Mouse (Mus musculus): ENCODE measurements around the gene Rom1. TPM values are rescaled to one million over a fixed set of nuclear protein-coding genes. Genes with fewer than 3 reads are reported as not detected.

Rom1 gene
- polyA plus RNA-seq, 1 experiment from 2014 or later, result 5.7 TPM

DNA sequence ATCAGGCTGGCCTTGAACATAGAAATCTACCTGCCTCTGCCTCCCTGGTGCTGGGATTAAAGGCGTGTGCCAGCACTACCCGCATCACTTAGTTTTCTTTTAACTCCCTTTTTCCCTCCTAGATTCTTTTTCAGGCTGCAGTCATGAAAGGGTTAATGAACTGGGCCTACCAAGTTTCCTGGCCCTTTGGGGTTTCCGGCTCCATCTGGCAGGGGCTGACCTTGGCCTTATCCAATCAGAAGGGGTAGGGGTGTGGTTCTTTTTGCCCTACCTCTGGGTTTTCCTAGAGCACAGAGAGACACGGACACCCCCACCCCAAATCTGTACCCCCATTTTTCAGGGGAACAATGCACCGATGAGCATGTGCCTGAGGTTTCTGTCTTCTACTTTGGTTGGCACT lies 15.6 kb upstream of the Rom1 start:
- H3K4me1 ChIP-seq (ENCODE audit: insufficient read depth, low read depth, low read length), result peaks cover 18% of the 10 kb centered on the region; the same call in 1 of the 2 replicates
- H3K9ac ChIP-seq (replicated peaks; ENCODE audit: low read depth), result no peak overlapping the region; the same call in 1 of the 2 replicates
- TF ChIP-seq EP300 (IDR thresholded peaks at IDR 0.05) (no peak), CTCF (IDR thresholded peaks at IDR 0.05) (no peak)
- H3K9me3 ChIP-seq (ENCODE audit: low read length), result no peaks in the 10 kb centered on the region
- H3K36me3 ChIP-seq (ENCODE audit: insufficient read depth, low read length), result peaks cover 20% of the 10 kb centered on the region
- H3K27me3 ChIP-seq (replicated peaks; ENCODE audit: insufficient read depth, low read length), result no peaks in the 10 kb centered on the region
- WGBS, result 16% methylated on average over 5 of the region's 5 CpGs
- peak overlapping the region; percentile 64; the same call in 1 of the 2 replicates for H3K27ac ChIP-seq (ENCODE audit: low read length)
- peak; percentile 20; the same call in 1 of the 2 replicates for ATAC-seq
- peak overlapping the region; percentile 44 for H3K4me2 ChIP-seq (replicated peaks; ENCODE audit: low read depth, low read length)
- peak; percentile 92 for DNase-seq (ENCODE audit: low spot score)
- H3K4me3 ChIP-seq (ENCODE audit: low read depth, low read length), result 0 out of 2 replicates have a peak overlapping the region, but pooled peaks have one; percentile 8

DNA sequence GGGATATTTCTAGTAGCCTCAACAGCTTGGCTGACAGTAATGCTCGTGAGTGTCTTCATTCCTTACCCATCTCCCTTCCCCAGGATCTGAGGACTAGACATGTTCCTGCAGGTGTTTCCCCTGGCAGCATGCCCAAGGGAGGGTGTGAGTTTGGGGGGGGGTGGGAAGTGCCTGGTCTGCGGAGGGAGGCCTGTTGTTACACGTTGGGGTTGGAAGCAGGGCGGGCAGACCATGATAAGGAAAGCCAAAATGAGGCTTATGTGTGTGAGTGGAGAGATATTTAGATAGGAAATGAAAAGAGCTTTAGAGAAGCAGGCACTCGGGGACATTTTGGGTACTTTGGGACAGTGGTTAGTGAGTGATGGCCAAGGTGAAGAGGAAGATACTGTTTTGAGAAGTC lies 14.9 kb upstream of the Rom1 start:
- no peak for TF ChIP-seq EP300 (IDR thresholded peaks at IDR 0.05)
- no peak for TF ChIP-seq CTCF (IDR thresholded peaks at IDR 0.05)
- no peak overlapping the region for H3K9ac ChIP-seq (replicated peaks; ENCODE audit: low read depth)
- peaks cover 18% of the 10 kb centered on the region; the same call in 1 of the 2 replicates for H3K4me1 ChIP-seq (ENCODE audit: insufficient read depth, low read depth, low read length)
- H3K27ac ChIP-seq (ENCODE audit: low read length), result peak overlapping the region; percentile 64
- ATAC-seq (no peak), DNase-seq (ENCODE audit: low spot score) (peak; percentile 14)
- no peaks in the 10 kb centered on the region for H3K27me3 ChIP-seq (replicated peaks; ENCODE audit: insufficient read depth, low read length)
- peaks cover 20% of the 10 kb centered on the region for H3K36me3 ChIP-seq (ENCODE audit: insufficient read depth, low read length)
- peak overlapping the region; percentile 75 for H3K4me2 ChIP-seq (replicated peaks; ENCODE audit: low read depth, low read length)
- H3K4me3 ChIP-seq (ENCODE audit: low read depth, low read length), result no peak overlapping the region
- H3K9me3 ChIP-seq (ENCODE audit: low read length), result no peaks in the 10 kb centered on the region
- WGBS, result 15% methylated on average over 5 of the region's 5 CpGs

DNA sequence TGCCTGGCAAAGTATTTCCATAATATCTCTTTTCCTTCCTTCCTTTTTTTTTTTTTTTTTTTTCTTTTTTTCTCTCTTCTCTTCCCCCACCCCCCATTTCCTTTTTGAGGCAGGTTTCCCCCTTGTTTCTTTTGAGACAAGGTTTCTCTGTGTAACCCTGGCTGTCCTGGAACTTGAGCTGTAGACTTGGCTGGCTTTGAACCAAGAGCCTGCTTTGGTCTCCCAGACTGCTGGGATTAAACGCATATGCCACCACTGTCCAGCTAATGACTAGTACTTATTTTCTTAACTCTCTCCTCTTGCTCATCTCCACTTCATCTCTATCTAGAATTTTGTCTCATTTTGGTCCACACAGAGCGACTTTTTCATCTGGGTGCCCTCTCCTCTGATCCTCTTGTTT lies 13.9 kb upstream of the Rom1 start:
- ATAC-seq, result no peak

DNA sequence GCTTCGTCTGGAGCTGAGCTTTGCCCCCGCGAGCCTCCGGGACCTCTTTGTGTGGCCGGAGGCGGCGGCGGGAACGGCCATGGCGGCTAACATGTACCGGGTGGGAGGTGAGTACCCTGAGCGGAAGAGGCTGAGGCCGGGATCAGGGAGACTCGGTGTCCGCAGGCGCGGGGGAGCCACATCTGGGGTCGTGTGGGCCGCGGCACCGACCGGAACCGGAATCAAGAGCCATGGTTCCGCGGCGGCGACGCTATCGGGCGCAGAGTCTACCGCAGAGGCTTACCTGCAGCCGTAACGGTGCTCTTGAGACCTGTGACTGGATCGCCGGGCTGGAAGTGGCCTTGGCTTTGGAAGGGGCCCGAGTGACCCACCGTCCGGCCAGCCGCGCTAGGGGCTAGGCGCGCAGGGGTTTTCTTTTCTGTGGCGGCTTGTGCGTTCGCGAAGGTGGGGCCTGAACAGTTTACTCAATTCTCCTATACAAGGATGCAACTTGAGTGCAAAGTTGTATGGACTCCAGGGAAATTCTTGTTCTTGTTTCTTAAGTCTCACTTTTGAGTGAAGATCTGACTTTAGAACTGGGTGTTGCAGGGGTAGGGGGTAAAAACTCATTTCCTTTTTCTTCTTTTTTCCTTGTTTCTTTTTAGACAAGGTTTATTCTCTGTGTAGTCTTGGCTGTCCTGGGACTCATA lies 13.3 kb upstream of the Rom1 start:
- peak; percentile 72 for DNase-seq (ENCODE audit: low spot score)
- under 1% methylated on average over 43 of the region's 46 CpGs for WGBS
- no peaks in the 10 kb centered on the region for H3K27me3 ChIP-seq (replicated peaks; ENCODE audit: insufficient read depth, low read length)
- H3K27ac ChIP-seq (ENCODE audit: low read length), result peak overlapping the region; percentile 99
- peak overlapping the region; percentile 75 for H3K4me2 ChIP-seq (replicated peaks; ENCODE audit: low read depth, low read length)
- H3K4me3 ChIP-seq (ENCODE audit: low read depth, low read length), result peak overlapping the region; percentile 93
- peak; percentile 64 for ATAC-seq
- peaks cover 18% of the 10 kb centered on the region; the same call in 1 of the 2 replicates for H3K4me1 ChIP-seq (ENCODE audit: insufficient read depth, low read depth, low read length)
- H3K9ac ChIP-seq (replicated peaks; ENCODE audit: low read depth), result peak overlapping the region; percentile 99
- TF ChIP-seq EP300 (IDR thresholded peaks at IDR 0.05) (no peak), CTCF (IDR thresholded peaks at IDR 0.05) (no peak)
- H3K9me3 ChIP-seq (ENCODE audit: low read length), result no peaks in the 10 kb centered on the region
- H3K36me3 ChIP-seq (ENCODE audit: insufficient read depth, low read length), result peaks cover 11% of the 10 kb centered on the region

More for the DNA sequence above, 13.9 kb upstream of the Rom1 start:
- Histone ChIP-seq H3K27me3 (replicated peaks; ENCODE audit: insufficient read depth, low read length) (no peaks in the 10 kb centered on the region), H3K9me3 (ENCODE audit: low read length) (no peaks in the 10 kb centered on the region), H3K9ac (replicated peaks; ENCODE audit: low read depth) (peak overlapping the region; percentile 99), H3K27ac (ENCODE audit: low read length) (peak overlapping the region; percentile 99; the same call in 1 of the 2 replicates), H3K4me1 (ENCODE audit: insufficient read depth, low read depth, low read length) (peaks cover 18% of the 10 kb centered on the region; the same call in 1 of the 2 replicates), H3K4me2 (replicated peaks; ENCODE audit: low read depth, low read length) (peak overlapping the region; percentile 75), H3K4me3 (ENCODE audit: low read depth, low read length) (peak overlapping the region; percentile 93), H3K36me3 (ENCODE audit: insufficient read depth, low read length) (peaks cover 12% of the 10 kb centered on the region)
- TF ChIP-seq EP300 (IDR thresholded peaks at IDR 0.05) (no peak), CTCF (IDR thresholded peaks at IDR 0.05) (no peak)
- peak; percentile 17 for DNase-seq (ENCODE audit: low spot score)
- 43% methylated on average over 2 of the region's 2 CpGs for WGBS

DNA sequence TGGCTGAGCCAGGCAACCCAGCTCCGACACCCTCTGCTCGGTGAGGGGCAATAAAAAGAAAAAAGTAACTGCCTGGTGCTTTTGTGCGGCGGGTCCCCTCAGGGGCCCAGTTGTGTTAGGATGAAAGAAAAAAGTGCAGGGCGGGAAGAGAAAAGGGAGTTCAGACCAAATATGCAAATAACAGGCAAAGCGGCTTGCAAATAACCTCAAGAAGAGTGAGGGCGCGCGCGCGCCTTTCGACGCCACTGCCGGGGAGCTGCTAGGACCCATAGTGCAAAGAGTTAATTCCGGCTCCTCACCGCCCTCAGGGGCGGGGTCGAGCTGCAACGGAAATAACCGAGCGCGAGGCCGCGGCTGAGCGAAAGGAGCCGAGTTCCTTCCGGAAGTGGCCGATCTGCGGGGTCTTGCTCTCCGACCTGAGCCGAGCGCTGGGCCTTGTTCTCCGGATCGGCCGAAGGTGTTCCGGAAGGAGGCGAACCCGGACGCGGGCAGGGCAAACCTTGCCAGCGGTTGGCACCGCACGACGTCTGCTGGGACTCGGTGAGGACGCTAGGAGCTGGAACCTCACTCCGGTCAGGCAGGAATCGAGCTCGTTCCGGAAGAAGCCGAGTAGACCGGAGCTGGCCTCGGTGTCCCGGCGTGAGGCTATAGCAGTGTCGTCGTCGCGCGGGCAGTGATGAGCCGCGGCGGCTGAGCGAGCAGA lies 12.5 kb upstream of the Rom1 start, which contains the start of gene Mta2:
Mta2 (plus strand) TSS at position 361 of the 703 bp plus-strand sequence.
- under 1% methylated on average over 64 of the region's 64 CpGs for WGBS
- Histone ChIP-seq H3K4me2 (replicated peaks; ENCODE audit: low read depth, low read length) (peak within 1 kb of the TSS; percentile 75), H3K4me1 (ENCODE audit: insufficient read depth, low read depth, low read length) (peaks cover 18% of the 10 kb centered on the region; the same call in 1 of the 2 replicates), H3K9ac (replicated peaks; ENCODE audit: low read depth) (peak within 1 kb of the TSS; percentile 99), H3K36me3 (ENCODE audit: insufficient read depth, low read length) (0 out of 2 replicates have a peak, but pooled peaks cover 7% of the 10 kb centered on the region), H3K4me3 (ENCODE audit: low read depth, low read length) (peak within 1 kb of the TSS; percentile 93), H3K9me3 (ENCODE audit: low read length) (no peaks in the 10 kb centered on the region), H3K27ac (ENCODE audit: low read length) (peak within 1 kb of the TSS; percentile 99), H3K27me3 (replicated peaks; ENCODE audit: insufficient read depth, low read length) (no peaks in the 10 kb centered on the region)
- TF ChIP-seq CTCF (IDR thresholded peaks at IDR 0.05), result peak; percentile 38
- no peak; the same call in 1 of the 2 replicates for TF ChIP-seq EP300 (IDR thresholded peaks at IDR 0.05)
- DNase-seq (ENCODE audit: low spot score) (peak; percentile 98), ATAC-seq (peak; percentile 95)

DNA sequence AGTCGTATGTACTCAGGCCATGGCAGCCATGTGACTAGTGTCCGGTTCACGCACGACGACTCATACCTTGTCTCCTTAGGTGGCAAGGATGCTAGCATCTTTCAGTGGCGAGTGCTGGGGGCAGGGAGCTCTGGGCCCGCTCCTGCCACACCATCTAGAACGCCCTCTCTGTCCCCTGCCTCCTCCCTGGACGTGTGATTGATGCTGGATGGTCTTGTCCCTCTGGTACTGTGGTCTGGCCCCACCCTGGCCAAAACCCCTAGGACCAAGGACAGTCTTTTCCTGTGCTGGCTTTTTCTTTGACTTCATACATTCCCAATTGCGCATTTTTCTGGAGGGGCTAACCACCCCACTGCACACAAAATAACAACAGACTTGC lies 12.0 kb upstream of the Rom1 start:
- Histone ChIP-seq H3K4me1 (ENCODE audit: insufficient read depth, low read depth, low read length) (peaks cover 18% of the 10 kb centered on the region; the same call in 1 of the 2 replicates), H3K9ac (replicated peaks; ENCODE audit: low read depth) (peak overlapping the region; percentile 20; the same call in 1 of the 2 replicates), H3K4me3 (ENCODE audit: low read depth, low read length) (peak overlapping the region; percentile 93), H3K9me3 (ENCODE audit: low read length) (no peaks in the 10 kb centered on the region), H3K27me3 (replicated peaks; ENCODE audit: insufficient read depth, low read length) (no peaks in the 10 kb centered on the region), H3K36me3 (ENCODE audit: insufficient read depth, low read length) (0 out of 2 replicates have a peak, but pooled peaks cover 7% of the 10 kb centered on the region), H3K4me2 (replicated peaks; ENCODE audit: low read depth, low read length) (peak overlapping the region; percentile 75), H3K27ac (ENCODE audit: low read length) (peak overlapping the region; percentile 99)
- DNase-seq (ENCODE audit: low spot score) (no peak), ATAC-seq (no peak)
- WGBS, result 39% methylated on average over 10 of the region's 10 CpGs
- TF ChIP-seq EP300 (IDR thresholded peaks at IDR 0.05) (no peak), CTCF (IDR thresholded peaks at IDR 0.05) (no peak)
